Mouse (Mus musculus): ENCODE data around the gene Wdr76. TPM values are rescaled to one million over a fixed set of nuclear protein-coding genes. Genes with fewer than 3 reads are reported as not detected.
"Not testable (repeated sequence)": the region's sequence is repeated elsewhere in the genome, so short reads cannot be mapped to it uniquely, and the experiment has no call there.

Wdr76 gene
- polyA plus RNA-seq (2012; rRNA removed), result 7.7 and 10.6 TPM in 2 replicates

GRCm38 (mm10) chr2:121505942-121506882 lies at the start of gene Wdr76, which contains the start of gene Mfap1a:
Wdr76 (plus strand) TSS chr2:121506723.
Mfap1a (minus strand) TSS chr2:121506665.
- peak; percentile 97 for DNase-seq (ENCODE audit: low read depth)

DNA sequence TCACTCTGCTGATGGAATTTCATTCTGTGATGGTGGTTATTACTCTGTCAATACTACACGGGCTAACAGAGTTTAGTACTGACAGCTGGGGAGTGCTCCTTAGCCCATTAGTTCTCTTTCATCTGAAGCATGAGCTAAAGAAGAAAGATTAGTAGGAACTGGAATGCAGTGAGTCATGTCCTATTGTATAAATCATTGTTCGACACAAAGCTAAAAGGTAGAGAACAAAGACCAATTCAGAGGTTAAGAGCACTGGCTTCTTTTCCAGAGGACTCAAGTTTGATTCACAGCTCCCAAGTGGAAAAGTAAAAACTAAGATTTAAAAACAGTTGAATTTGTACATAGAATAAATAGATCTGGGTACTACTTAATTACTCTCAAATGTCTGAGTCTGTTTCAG lies 46.5 kb upstream of the Wdr76 start:
- no peak for TF ChIP-seq POLR2A (IDR thresholded peaks at IDR 0.05; ENCODE audit: borderline replicate concordance, extremely low read depth, insufficient read depth, insufficient read length, poor library complexity, severe bottlenecking)
- no peak for TF ChIP-seq CTCF (IDR thresholded peaks at IDR 0.05; ENCODE audit: borderline replicate concordance, extremely low read depth, insufficient read depth, insufficient read length)
- DNase-seq (ENCODE audit: low read depth), result no peak

More at GRCm38 (mm10) chr2:121505942-121506882, at the start of gene Wdr76, which contains the start of gene Mfap1a:
- peak; percentile 58; the same call in 1 of the 2 replicates for TF ChIP-seq POLR2A (IDR thresholded peaks at IDR 0.05; ENCODE audit: borderline replicate concordance, extremely low read depth, insufficient read depth, insufficient read length, poor library complexity, severe bottlenecking)

- not testable (repeated sequence) for DNase-seq (ENCODE audit: low read depth)
Observed at GRCm38 (mm10) chr2:121468982-121469381, 37.5 kb upstream of the Wdr76 start.

- not testable (repeated sequence) for DNase-seq (ENCODE audit: low read depth)
Observed at GRCm38 (mm10) chr2:121472783-121473182, 33.7 kb upstream of the Wdr76 start.

DNA sequence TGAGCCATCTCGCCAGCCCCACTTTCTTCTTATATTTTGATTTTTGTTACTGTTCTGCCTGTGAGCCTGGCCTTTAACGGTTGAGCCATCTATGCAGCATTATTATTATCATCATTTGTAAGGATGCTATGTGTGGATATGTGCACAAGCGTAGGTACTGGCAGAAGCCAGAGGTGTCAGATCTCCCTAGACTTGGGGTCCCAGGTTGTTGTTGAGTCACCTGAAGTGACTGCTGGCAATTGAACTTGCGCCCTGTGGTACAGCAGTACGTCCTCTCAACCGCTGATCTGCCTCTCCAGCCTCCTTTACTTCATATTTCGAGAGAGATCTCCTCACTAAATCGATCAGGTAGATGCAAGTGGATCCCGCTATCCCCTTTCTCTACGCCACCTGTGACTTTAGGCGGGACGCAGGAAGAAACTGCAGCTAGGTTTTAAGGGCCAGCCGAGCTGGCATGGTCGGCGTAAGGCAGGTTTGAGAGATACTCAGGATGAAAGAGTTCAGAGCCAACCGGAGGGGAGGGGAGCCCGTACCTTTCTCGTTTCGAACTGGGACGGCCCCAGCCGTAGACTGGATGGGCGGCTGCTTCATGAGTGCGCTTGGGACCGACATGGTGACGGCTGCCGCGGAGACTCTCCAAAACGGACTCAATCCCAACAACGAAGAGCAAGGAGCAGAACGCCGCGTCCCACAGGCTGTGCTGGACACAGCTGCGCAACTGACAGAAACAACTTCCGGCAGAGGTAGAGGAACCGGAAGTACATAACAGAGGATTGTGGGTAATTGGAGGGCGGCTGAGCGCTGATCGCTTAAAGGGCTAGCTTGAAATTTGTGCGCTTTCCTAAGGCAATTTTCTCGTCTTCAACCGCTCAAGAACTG lies 33.0 kb upstream of the Wdr76 start, which contains the start of gene Mfap1b:
TSS of gene Mfap1b (minus strand) at position 767 of the 879 bp plus-strand sequence.
- DNase-seq (ENCODE audit: low read depth), result peak; percentile 98
- TF ChIP-seq POLR2A (IDR thresholded peaks at IDR 0.05; ENCODE audit: borderline replicate concordance, extremely low read depth, insufficient read depth, insufficient read length, poor library complexity, severe bottlenecking), result peak; percentile 48; the same call in 1 of the 2 replicates

DNA sequence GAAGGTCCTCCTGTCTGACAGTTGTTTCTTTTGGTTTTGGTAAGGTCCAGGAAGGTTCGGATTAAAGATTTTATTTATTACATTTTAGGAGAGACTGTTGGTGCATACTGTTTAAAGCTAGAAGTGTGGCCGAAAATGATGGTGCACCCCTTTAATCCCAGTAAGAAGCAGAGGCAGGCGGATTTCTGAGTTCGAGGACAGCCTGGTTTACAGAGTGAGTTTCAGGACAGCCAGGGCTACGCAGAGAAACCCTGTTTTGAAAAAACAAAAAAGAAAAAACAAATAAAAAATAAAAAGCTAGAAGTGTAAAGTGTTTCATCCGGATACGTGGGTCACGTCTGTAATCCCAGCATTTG lies 32.4 kb upstream of the Wdr76 start:
- TF ChIP-seq CTCF (IDR thresholded peaks at IDR 0.05; ENCODE audit: borderline replicate concordance, extremely low read depth, insufficient read depth, insufficient read length) (no peak), POLR2A (IDR thresholded peaks at IDR 0.05; ENCODE audit: borderline replicate concordance, extremely low read depth, insufficient read depth, insufficient read length, poor library complexity, severe bottlenecking) (no peak)
- DNase-seq (ENCODE audit: low read depth), result no peak

DNA sequence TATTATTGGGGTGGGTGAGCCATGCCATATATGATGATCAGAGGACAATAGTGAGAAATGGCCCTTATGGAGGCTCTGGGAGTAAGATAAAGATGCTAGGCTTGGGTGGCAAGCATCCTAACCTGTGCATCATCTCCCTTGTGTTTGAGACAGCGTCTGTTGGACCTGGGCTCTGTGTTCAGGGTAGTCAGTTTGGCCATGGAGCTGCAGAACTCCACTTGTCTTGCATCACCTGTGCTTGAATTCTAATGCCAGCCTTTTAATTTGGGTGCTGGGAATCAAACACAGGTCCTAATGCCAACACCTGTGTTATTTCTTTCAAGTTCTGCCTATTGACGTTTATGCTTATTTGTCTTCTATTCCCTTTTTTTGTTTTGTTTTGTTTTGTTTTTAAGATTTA lies 31.2 kb upstream of the Wdr76 start:
- DNase-seq (ENCODE audit: low read depth), result not testable (repeated sequence)

DNA sequence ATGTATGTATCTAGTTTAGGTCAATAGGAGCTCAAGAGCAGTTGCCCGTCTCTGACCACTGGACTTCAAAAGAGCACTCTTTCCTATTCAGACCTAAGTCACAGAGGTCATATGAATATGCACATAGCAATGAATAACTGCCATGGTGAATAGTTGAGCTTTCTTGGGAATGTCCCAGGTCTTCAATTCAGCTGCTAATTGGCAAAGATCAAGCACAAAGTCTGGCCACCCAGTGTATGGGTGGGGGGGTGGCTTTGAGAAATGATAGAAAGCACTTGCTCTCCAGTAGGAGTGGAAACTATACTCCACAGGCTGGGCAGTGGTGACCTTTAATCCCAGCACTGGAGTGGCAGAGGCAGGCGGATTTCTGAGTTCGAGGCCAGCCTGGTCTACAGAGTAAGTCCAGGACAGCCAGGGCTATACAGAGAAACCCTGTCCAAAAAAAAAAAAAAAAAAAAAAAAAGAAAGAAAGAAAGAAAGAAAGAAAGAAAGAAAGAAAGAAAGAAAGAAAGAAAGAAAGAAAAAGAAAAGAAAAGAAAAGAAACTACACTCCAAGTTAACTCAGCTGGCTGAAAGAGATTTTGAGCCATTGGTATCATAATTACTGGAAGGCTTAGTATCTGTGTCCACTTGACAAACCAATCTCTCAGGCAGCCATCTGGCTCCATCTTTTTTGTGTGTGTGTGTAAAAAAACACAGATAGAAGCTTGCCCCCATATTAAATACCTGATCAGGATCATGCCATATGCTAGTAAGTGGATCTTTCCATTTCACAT lies 28.8 kb upstream of the Wdr76 start:
- DNase-seq (ENCODE audit: low read depth), result no peak
- TF ChIP-seq CTCF (IDR thresholded peaks at IDR 0.05; ENCODE audit: borderline replicate concordance, extremely low read depth, insufficient read depth, insufficient read length) (no peak), POLR2A (IDR thresholded peaks at IDR 0.05; ENCODE audit: borderline replicate concordance, extremely low read depth, insufficient read depth, insufficient read length, poor library complexity, severe bottlenecking) (no peak)

DNA sequence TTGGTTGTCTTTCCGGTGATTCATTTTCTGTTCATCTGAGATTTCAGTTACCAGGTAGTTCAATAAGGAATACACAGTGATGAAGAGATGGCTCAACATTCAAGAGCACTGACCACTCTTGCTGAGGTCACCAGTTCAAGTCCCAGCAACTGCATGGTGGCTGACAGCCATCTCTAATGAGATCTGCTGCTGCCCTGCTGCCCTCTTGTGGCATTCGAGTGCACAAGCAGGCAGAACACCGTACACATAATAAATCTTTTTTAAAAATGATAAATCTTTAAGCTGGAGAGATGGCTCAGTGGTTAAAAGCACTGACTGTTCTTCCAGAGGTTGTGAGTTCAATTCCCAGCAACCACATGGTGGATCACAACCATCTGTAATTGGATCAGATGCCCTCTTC lies 26.0 kb upstream of the Wdr76 start:
- TF ChIP-seq CTCF (IDR thresholded peaks at IDR 0.05; ENCODE audit: borderline replicate concordance, extremely low read depth, insufficient read depth, insufficient read length) (peak; percentile 48; the same call in 1 of the 2 replicates), POLR2A (IDR thresholded peaks at IDR 0.05; ENCODE audit: borderline replicate concordance, extremely low read depth, insufficient read depth, insufficient read length, poor library complexity, severe bottlenecking) (no peak)
- DNase-seq (ENCODE audit: low read depth), result peak; percentile 7

- not testable (repeated sequence) for DNase-seq (ENCODE audit: low read depth)
Observed at GRCm38 (mm10) chr2:121480916-121481315, 25.6 kb upstream of the Wdr76 start.

DNA sequence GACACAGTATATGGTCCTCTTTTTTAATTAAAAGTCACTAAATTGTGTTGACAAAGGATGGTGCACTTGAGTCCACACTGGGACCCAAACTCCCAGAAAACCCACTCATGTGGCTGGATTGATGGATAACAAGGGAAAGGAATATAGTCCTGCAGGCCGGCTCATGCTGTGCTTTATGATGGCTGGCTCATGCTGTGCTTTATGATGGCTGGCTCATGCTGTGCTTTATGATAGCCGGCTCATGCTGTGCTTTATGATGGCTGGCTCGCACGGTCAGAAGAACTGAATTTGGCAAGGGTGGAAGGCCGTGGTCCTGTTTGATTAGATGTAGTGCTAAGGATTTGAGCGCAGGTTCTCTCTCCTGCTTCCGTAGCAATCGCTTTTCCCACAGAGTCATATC lies 22.9 kb upstream of the Wdr76 start:
- TF ChIP-seq CTCF (IDR thresholded peaks at IDR 0.05; ENCODE audit: borderline replicate concordance, extremely low read depth, insufficient read depth, insufficient read length) (no peak), POLR2A (IDR thresholded peaks at IDR 0.05; ENCODE audit: borderline replicate concordance, extremely low read depth, insufficient read depth, insufficient read length, poor library complexity, severe bottlenecking) (no peak)
- DNase-seq (ENCODE audit: low read depth), result peak; percentile 36

GRCm38 (mm10) chr2:121484403-121484802 lies 22.1 kb upstream of the Wdr76 start:
- not testable (repeated sequence) for DNase-seq (ENCODE audit: low read depth)

DNA sequence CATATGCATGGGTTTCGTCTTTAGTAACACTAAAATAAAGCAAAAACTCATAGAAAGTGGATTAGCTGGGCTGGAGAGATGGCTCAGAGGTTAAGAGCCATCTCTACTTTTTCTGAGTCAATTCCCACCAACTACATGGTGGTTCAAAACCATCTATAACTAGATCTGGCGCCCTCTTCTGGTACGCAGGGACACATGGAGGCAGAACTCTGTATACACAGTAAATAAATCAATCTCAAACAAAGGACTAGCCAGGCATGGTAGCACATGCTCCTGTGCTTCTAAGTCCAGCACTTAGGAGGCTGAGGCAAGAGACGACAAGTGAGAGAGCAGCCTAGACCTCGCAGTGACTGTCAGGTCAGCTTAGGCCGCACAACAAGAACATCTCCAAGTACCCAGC lies 5.0 kb upstream of the Wdr76 start:
- DNase-seq (ENCODE audit: low read depth), result not testable (repeated sequence)

Measured in brain, embryonic 14.5 days (tissue).